Mouse (Mus musculus) inflammation-experienced regulatory T-cells, adult 16 weeks (primary cell): ENCODE data around the gene Brdt. TPM values are rescaled to one million over a fixed set of nuclear protein-coding genes. Genes with fewer than 3 reads are reported as not detected.

Experiments
- polyA plus RNA-seq: library from polyadenylated mRNA; unstranded; fragments of 100-300 nt; shearing (Covaris generic); gene quantifications from one replicate; pipeline ENCODE4 v1.2.1, GENCODE M21; 2017

The Brdt gene
- polyA plus RNA-seq, result 0.76 TPM

DNA sequence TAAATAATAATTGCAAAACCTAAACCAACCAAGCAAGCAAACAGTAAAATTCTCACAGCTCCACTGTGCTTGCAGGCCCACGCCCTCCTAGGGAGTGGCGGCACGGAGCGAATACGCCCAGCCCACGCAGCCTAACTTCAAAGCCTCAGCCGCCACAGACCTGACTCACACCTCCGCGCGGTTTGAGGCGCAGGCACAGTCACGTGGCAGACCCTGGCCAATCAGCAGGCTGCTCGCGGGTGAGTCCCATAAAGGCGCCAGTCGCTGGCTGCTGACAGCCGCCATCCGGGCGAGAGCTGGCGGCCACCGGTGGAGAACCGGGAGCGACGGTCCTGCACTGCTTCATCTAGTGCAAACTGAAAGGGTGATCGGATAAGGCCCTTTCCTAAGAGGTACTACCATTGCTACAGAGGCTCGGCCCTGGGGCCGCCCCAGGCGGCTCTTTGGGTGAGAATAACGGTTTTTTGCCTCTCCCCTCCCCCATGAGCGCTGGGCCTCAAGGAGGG is at the start of gene Brdt:
Gene Brdt (plus strand): TSS at position 244 of the 506 bp plus-strand sequence.

GRCm38 (mm10) chr5:107289234-107289764 is 41.7 kb upstream of the Brdt start, which contains the start of gene Tgfbr3:
Gene Tgfbr3 (minus strand): TSS chr5:107289629.

GRCm38 (mm10) chr5:107402436-107402835 is 71.5 kb downstream of the Brdt start, which contains the start of gene Ephx4:
Gene Ephx4 (plus strand): TSS chr5:107402736.

GRCm38 (mm10) chr5:107431249-107431648 is 100.3 kb downstream of the Brdt start, which contains the start of gene Lpcat2b:
Gene Lpcat2b (plus strand): TSS chr5:107431549.

Other genes starting within 250 kb of the Brdt start
- 11.8 TPM for gene Tgfbr3, start 41.5 kb upstream of the Brdt start, polyA plus RNA-seq
- 1.7 TPM for gene Ephx4, start 71.6 kb downstream of the Brdt start, polyA plus RNA-seq
- not detected for gene Lpcat2b, start 100.4 kb downstream of the Brdt start, polyA plus RNA-seq
- gene Btbd8, start 106.8 kb downstream of the Brdt start, polyA plus RNA-seq, result 9.1 TPM
- 0.76 TPM for gene Gm42669, start 176.5 kb downstream of the Brdt start, polyA plus RNA-seq
- 0.32 TPM for gene 1700028K03Rik, start 203.6 kb downstream of the Brdt start, polyA plus RNA-seq